Mouse (Mus musculus): ENCODE results near the gene Gpr176. TPM values are rescaled to one million over a fixed set of nuclear protein-coding genes. Genes with fewer than 3 reads are reported as not detected.
A peak's percentile ranks its signal among the peaks of the same experiment; 100 is the strongest.

Gene Gpr176
- polyA plus RNA-seq, 1 experiment from 2014 or later: 6.5 TPM

GRCm38 (mm10) chr2:118288326-118289065, 84.7 kb downstream of the Gpr176 start:
- H3K9me3 ChIP-seq: no peaks in the 10 kb centered on the region
- no peaks in the 10 kb centered on the region for H3K27me3 ChIP-seq (replicated peaks)
- no peak overlapping the region for H3K4me2 ChIP-seq
- ATAC-seq (replicated peaks): no peak
- H3K9ac ChIP-seq: no peak overlapping the region
- 86% methylated on average over 9 of the region's 9 CpGs for WGBS
- 0 out of 2 replicates have a peak, but pooled peaks cover 1% of the 10 kb centered on the region for H3K4me1 ChIP-seq
- no peak overlapping the region for H3K4me3 ChIP-seq
- H3K36me3 ChIP-seq (replicated peaks): no peaks in the 10 kb centered on the region
- no peak overlapping the region for H3K27ac ChIP-seq

- ATAC-seq (replicated peaks): no peak
- 67% methylated on average over 4 of the region's 4 CpGs for WGBS
- H3K27ac ChIP-seq: no peak overlapping the region
Observed at GRCm38 (mm10) chr2:118287678-118288077, 85.5 kb downstream of the Gpr176 start.

GRCm38 (mm10) chr2:118282467-118282866, 90.8 kb downstream of the Gpr176 start:
- Histone ChIP-seq H3K4me1 (no peaks in the 10 kb centered on the region), H3K4me3 (no peak overlapping the region), H3K9me3 (no peaks in the 10 kb centered on the region), H3K27ac (no peak overlapping the region), H3K27me3 (replicated peaks) (no peaks in the 10 kb centered on the region), H3K36me3 (replicated peaks) (no peaks in the 10 kb centered on the region), H3K9ac (no peak overlapping the region), H3K4me2 (no peak overlapping the region)
- no peak for ATAC-seq (replicated peaks)
- 67% methylated on average over 3 of the region's 3 CpGs for WGBS

More at GRCm38 (mm10) chr2:118287678-118288077, 85.5 kb downstream of the Gpr176 start:
- Histone ChIP-seq H3K27me3 (replicated peaks) (no peaks in the 10 kb centered on the region), H3K4me2 (no peak overlapping the region), H3K4me1 (no peaks in the 10 kb centered on the region), H3K9me3 (no peaks in the 10 kb centered on the region), H3K36me3 (replicated peaks) (no peaks in the 10 kb centered on the region), H3K4me3 (no peak overlapping the region), H3K9ac (no peak overlapping the region)

- Histone ChIP-seq H3K9me3 (no peaks in the 10 kb centered on the region), H3K36me3 (replicated peaks) (no peaks in the 10 kb centered on the region), H3K4me2 (no peak overlapping the region), H3K27me3 (replicated peaks) (no peaks in the 10 kb centered on the region), H3K9ac (no peak overlapping the region), H3K27ac (no peak overlapping the region), H3K4me1 (0 out of 2 replicates have a peak, but pooled peaks cover 3% of the 10 kb centered on the region), H3K4me3 (no peak overlapping the region)
- 93% methylated on average over 8 of the region's 8 CpGs for WGBS
- no peak for ATAC-seq (replicated peaks)
Observed at GRCm38 (mm10) chr2:118278249-118278648, 95.0 kb downstream of the Gpr176 start.

DNA sequence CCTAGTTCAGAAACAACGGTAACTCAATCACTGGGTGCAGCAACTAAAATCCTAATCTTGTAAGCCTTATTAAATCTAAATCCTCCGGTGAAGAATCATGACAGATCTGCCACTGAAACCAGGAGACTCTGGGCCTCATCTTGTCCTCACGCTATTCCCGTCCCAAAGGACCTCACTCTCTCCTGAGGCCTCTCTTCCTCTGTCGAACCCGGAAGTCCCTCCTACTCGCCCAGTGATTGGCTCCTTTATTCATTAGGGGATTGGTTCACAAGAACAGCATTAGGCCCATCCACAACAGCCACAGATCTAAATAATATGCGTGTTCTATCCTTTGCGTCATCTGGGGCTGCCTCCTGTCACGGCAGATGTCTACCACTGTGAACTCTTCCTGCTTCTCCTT, 101.6 kb downstream of the Gpr176 start:
- Histone ChIP-seq H3K9ac (no peak overlapping the region), H3K27ac (no peak overlapping the region), H3K9me3 (no peaks in the 10 kb centered on the region), H3K4me2 (no peak overlapping the region), H3K27me3 (replicated peaks) (no peaks in the 10 kb centered on the region), H3K4me1 (0 out of 2 replicates have a peak, but pooled peaks cover 3% of the 10 kb centered on the region), H3K4me3 (no peak overlapping the region), H3K36me3 (replicated peaks) (no peaks in the 10 kb centered on the region)
- WGBS: 83% methylated on average over 10 of the region's 10 CpGs
- no peak for ATAC-seq (replicated peaks)

DNA sequence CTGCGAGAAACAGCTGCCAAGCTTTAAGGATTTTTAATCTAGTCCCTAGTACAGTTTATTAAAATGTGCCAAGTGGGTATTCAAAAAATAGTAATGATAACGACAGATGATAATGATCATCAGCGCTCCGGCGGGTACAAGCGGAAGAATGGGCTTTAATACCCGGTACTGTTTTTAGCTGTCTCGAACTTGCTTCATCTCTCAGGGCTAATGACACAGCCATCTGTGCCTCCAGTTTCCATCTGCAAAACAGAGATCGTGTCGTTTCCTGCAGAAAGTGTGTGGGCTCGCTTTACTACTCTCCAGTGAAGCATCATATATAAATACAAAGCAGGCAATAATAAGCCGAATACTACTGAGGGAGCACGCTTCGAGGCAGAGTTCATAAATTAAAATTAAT, 103.0 kb downstream of the Gpr176 start:
- Histone ChIP-seq H3K9ac (no peak overlapping the region), H3K36me3 (replicated peaks) (no peaks in the 10 kb centered on the region), H3K4me2 (no peak overlapping the region), H3K27me3 (replicated peaks) (no peaks in the 10 kb centered on the region), H3K4me1 (0 out of 2 replicates have a peak, but pooled peaks cover 3% of the 10 kb centered on the region), H3K4me3 (no peak overlapping the region), H3K9me3 (no peaks in the 10 kb centered on the region), H3K27ac (no peak overlapping the region)
- 0 out of 2 replicates have a peak, but pooled peaks have one; percentile 37 for ATAC-seq (replicated peaks)
- WGBS: 61% methylated on average over 14 of the region's 14 CpGs

DNA sequence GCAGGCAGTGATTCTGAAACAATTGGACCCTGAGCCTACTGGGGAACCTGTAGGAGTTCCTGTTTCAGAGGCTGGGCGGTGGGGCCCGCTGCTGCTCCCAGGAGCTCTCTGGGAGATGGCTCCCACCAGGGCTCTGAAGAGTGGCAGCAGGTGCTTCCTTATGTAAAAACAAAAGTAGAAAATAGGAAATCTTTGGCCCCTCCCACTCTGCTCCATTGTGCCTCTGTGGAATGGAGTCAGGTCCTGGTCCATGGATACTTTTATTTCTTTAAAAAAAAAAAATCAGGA, 109.4 kb downstream of the Gpr176 start:
- Histone ChIP-seq H3K9ac (no peak overlapping the region), H3K4me3 (no peak overlapping the region), H3K27ac (no peak overlapping the region), H3K4me2 (no peak overlapping the region), H3K4me1 (no peaks in the 10 kb centered on the region), H3K9me3 (no peaks in the 10 kb centered on the region), H3K36me3 (replicated peaks) (no peaks in the 10 kb centered on the region), H3K27me3 (replicated peaks) (no peaks in the 10 kb centered on the region)
- WGBS: 56% methylated on average over 2 of the region's 2 CpGs
- ATAC-seq (replicated peaks): no peak

- Histone ChIP-seq H3K27me3 (replicated peaks) (no peaks in the 10 kb centered on the region), H3K27ac (no peak overlapping the region)
- 20% methylated on average over 8 of the region's 8 CpGs for WGBS
Observed at GRCm38 (mm10) chr2:118263151-118263913, 109.9 kb downstream of the Gpr176 start.

GRCm38 (mm10) chr2:118262673-118263072, 110.5 kb downstream of the Gpr176 start:
- Histone ChIP-seq H3K27ac (no peak overlapping the region), H3K4me2 (no peak overlapping the region), H3K36me3 (replicated peaks) (no peaks in the 10 kb centered on the region), H3K4me3 (no peak overlapping the region), H3K4me1 (no peaks in the 10 kb centered on the region), H3K9me3 (no peaks in the 10 kb centered on the region), H3K9ac (0 out of 2 replicates have a peak overlapping the region, but pooled peaks have one; percentile 8), H3K27me3 (replicated peaks) (no peaks in the 10 kb centered on the region)
- WGBS: 66% methylated on average over 8 of the region's 8 CpGs
- ATAC-seq (replicated peaks): 0 out of 2 replicates have a peak, but pooled peaks have one; percentile 15

More at GRCm38 (mm10) chr2:118263151-118263913, 109.9 kb downstream of the Gpr176 start:
- Histone ChIP-seq H3K4me3 (no peak overlapping the region), H3K9ac (0 out of 2 replicates have a peak overlapping the region, but pooled peaks have one; percentile 8), H3K4me2 (no peak overlapping the region), H3K36me3 (replicated peaks) (no peaks in the 10 kb centered on the region), H3K4me1 (no peaks in the 10 kb centered on the region), H3K9me3 (no peaks in the 10 kb centered on the region)
- ATAC-seq (replicated peaks): peak; percentile 74

DNA sequence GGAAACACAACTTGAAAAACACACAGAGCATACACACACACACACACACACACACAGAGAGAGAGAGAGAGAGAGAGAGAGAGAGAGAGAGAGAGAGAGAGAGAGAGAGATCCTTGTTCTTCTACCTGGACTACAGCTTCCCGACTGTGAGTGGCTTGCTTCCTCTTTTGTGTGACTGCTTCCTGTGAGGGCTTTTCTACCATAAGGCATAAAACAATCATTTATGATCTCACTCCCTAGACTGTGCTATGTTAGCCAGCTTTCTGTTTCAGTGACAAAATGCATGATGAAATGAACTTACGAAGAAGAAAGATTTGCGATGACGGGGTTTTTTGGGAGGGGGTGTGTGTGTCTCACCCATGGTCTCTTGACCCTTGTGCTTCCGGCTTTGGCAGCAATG, 113.5 kb downstream of the Gpr176 start:
- no peaks in the 10 kb centered on the region for H3K9me3 ChIP-seq
- H3K4me2 ChIP-seq: no peak overlapping the region
- no peak overlapping the region for H3K9ac ChIP-seq
- H3K36me3 ChIP-seq (replicated peaks): no peaks in the 10 kb centered on the region
- no peak overlapping the region for H3K27ac ChIP-seq
- H3K4me3 ChIP-seq: no peak overlapping the region
- 92% methylated on average over 5 of the region's 5 CpGs for WGBS
- H3K4me1 ChIP-seq: peaks cover 4% of the 10 kb centered on the region
- no peaks in the 10 kb centered on the region for H3K27me3 ChIP-seq (replicated peaks)
- no peak for ATAC-seq (replicated peaks)

DNA sequence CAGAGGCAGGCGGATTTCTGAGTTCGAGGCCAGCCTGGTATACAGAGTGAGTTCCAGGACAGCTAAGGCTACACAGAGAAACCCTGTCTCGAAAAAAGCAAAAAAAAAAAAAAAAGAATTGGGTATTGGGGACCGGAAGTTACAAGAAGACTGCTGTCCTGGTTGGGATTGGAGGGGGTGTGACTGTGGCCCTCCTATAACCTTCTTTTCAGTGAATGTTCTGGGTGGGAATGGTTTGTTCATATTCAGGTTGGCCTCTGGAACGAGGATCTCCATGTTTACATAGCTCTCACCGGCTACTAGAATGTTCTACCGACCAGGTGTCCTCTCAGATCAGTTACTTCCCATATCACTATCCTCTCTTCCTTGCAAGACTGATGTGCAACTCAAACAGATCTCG, 116.1 kb downstream of the Gpr176 start:
- H3K4me3 ChIP-seq: peak overlapping the region; percentile 40
- no peaks in the 10 kb centered on the region for H3K36me3 ChIP-seq (replicated peaks)
- H3K9me3 ChIP-seq: no peaks in the 10 kb centered on the region
- H3K27me3 ChIP-seq (replicated peaks): no peaks in the 10 kb centered on the region
- H3K27ac ChIP-seq: no peak overlapping the region
- H3K4me1 ChIP-seq: peaks cover 4% of the 10 kb centered on the region
- ATAC-seq (replicated peaks): 0 out of 2 replicates have a peak, but pooled peaks have one; percentile 7
- H3K4me2 ChIP-seq: peak overlapping the region; percentile 61
- WGBS: 74% methylated on average over 8 of the region's 8 CpGs
- no peak overlapping the region for H3K9ac ChIP-seq

GRCm38 (mm10) chr2:118256621-118257053, 116.6 kb downstream of the Gpr176 start, which contains the start of gene Fsip1:
Fsip1 (minus strand) TSS chr2:118256966.
- peak; percentile 92 for ATAC-seq (replicated peaks)
- Histone ChIP-seq H3K36me3 (replicated peaks) (no peaks in the 10 kb centered on the region), H3K4me3 (peak within 1 kb of the TSS; percentile 40), H3K27me3 (replicated peaks) (no peaks in the 10 kb centered on the region), H3K4me2 (peak within 1 kb of the TSS; percentile 61), H3K9ac (no peak within 1 kb of the TSS; the same call in 1 of the 2 replicates), H3K4me1 (peaks cover 4% of the 10 kb centered on the region), H3K9me3 (no peaks in the 10 kb centered on the region), H3K27ac (no peak within 1 kb of the TSS)
- 1% methylated on average over 25 of the region's 25 CpGs for WGBS

All from midbrain, embryonic 15.5 days (tissue).